In the genomic region with DNA sequence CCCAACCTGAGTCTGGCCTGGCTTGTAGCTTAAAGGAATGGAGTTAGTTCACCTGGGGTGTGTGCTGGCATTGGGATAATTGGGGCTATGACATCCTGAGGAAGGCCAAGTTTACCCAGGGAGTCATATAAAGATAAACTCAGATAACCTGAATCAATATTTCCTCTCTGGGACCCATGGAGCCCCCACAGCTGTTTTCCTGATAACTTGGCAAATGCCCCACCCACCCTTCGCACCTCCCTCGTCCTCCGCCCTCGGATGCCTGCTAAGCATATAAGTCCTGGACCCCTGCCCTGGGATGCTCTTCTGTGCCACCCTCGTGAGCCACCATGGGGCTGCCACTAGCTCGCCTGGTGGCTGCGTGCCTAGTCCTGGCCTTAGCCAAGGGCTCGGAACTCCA, we compare ENCODE assay signal across 30 mouse cellular contexts. TPM values are rescaled to one million over a fixed set of nuclear protein-coding genes. Genes with fewer than 3 reads are reported as not detected.
"Had no signal": no experiment of that assay in that cellular context is flagged by ENCODE, and none has a peak within 500 bp of the region (broad histone marks: within the 10 kb centered on the region; RNA-seq: fewer than 3 reads in every experiment).

Gene Muc2, plus strand, starts transcription at position 301 of the 400 bp plus-strand sequence.

- H3K27me3 ChIP-seq: hindbrain, embryonic 13.5 days; hindbrain, embryonic 15.5 days; kidney, embryonic 15.5 days had no signal

- DNase-seq: gastrocnemius, adult 2 months; gastrocnemius, postnatal 10 days; gastrocnemius, postnatal 25 days; heart, adult 11 months; heart, adult 2 months; heart, postnatal 14 days; heart, postnatal 36 days; kidney, adult 18-20 months; kidney, adult 8-10 months; kidney, postnatal 25 days; kidney, postnatal 4 days; layer of hippocampus, adult 9-11 months; layer of hippocampus, postnatal 36 days; liver; liver, embryonic 13.5 days had no signal

- H3K36me3 ChIP-seq: heart, embryonic 13.5 days; heart, embryonic 15.5 days; hindbrain, embryonic 13.5 days; hindbrain, embryonic 15.5 days; kidney, embryonic 15.5 days; limb, embryonic 10.5 days; limb, embryonic 12.5 days; liver, embryonic 13.5 days had no signal

- H3K4me3 ChIP-seq: gastrocnemius, adult 2 months; heart, adult 2 months; heart, embryonic 13.5 days; heart, embryonic 15.5 days; hindbrain, embryonic 13.5 days; hindbrain, embryonic 15.5 days; kidney, embryonic 15.5 days; limb, embryonic 10.5 days; limb, embryonic 12.5 days; liver, embryonic 13.5 days had no signal

- H3K4me1 ChIP-seq: heart, embryonic 13.5 days; hindbrain, embryonic 15.5 days; kidney, embryonic 15.5 days had no signal

- H3K9me3 ChIP-seq: heart, embryonic 13.5 days; heart, embryonic 15.5 days; hindbrain, embryonic 13.5 days; hindbrain, embryonic 15.5 days; kidney, embryonic 15.5 days; limb, embryonic 10.5 days; limb, embryonic 12.5 days; liver, embryonic 13.5 days had no signal

- H3K9ac ChIP-seq: heart, embryonic 13.5 days; heart, embryonic 15.5 days; hindbrain, embryonic 13.5 days; hindbrain, embryonic 15.5 days; kidney, embryonic 15.5 days; limb, embryonic 12.5 days; liver, embryonic 13.5 days had no signal

- H3K27ac ChIP-seq: gastrocnemius, adult 2 months; heart, adult 2 months; heart, embryonic 13.5 days; heart, embryonic 15.5 days; hindbrain, embryonic 13.5 days; hindbrain, embryonic 15.5 days; hindbrain, postnatal 0 days; kidney, embryonic 15.5 days; kidney, postnatal 0 days; limb, embryonic 10.5 days; limb, embryonic 12.5 days; liver, embryonic 13.5 days had no signal

- H3K4me2 ChIP-seq: heart, embryonic 11.5 days; heart, embryonic 13.5 days; heart, embryonic 15.5 days; hindbrain, embryonic 13.5 days; hindbrain, embryonic 15.5 days; kidney, embryonic 15.5 days; limb, embryonic 12.5 days; liver, embryonic 11.5 days; liver, embryonic 13.5 days had no signal

- ATAC-seq: forebrain, embryonic 16.5 days; hindbrain, postnatal 0 days had no signal

RNA-seq across cellular contexts. Expression of gene Muc2, which starts in this region (rescaled TPM):
- total RNA-seq: heart, adult 2 months; heart, postnatal 36 days; hematopoietic stem cell, adult 5-6 weeks; layer of hippocampus, adult 18-20 months had no signal
- polyA plus RNA-seq: heart, postnatal 0 days had no signal
